Mouse (Mus musculus): Measurements from ENCODE around the gene Olfr513.

The Olfr513 gene

DNA sequence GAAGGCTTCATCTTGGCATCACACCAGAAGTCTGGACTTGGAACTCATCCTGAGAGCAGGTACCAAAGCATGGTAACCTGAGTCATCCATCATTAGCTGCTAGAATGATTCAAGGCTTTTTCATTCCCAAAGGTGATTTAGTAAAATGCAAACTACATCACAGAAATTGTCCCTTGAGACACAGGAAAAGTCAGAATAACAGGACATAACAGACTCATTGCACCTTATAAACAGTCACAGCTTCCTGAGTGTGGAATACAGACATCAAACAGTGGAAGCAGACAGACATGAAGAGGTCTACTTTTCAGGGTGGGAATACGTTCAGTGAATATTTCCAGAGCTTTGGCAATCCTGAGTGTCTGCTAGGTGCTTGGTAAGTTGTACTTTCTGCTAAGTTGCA, at the start of gene Olfr513:
Olfr513 (plus strand) TSS at position 301 of the 400 bp plus-strand sequence.
- DNase-seq = no peak

DNA sequence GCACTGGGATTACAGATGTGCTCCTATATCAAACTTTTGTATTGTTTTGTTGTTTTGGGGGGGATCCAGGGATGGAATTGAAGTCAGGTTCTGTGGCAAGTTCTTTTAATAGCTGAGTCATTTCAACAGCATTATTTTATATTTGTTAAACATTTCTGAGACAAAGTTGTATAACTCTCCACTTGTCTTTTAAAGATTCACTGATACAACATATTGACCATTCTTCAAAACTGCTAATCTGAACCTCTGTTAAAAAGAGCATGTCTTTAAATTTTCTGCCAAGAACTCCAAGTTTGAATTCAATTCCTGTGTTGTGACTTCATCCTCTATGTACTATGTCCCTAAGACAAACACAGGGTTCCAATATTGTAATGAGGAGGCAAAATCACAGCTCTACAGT, 37.8 kb upstream of the Olfr513 start, which contains the start of gene Olfr512:
Olfr512 (plus strand) TSS at position 301 of the 400 bp plus-strand sequence.
- no peak for DNase-seq

DNA sequence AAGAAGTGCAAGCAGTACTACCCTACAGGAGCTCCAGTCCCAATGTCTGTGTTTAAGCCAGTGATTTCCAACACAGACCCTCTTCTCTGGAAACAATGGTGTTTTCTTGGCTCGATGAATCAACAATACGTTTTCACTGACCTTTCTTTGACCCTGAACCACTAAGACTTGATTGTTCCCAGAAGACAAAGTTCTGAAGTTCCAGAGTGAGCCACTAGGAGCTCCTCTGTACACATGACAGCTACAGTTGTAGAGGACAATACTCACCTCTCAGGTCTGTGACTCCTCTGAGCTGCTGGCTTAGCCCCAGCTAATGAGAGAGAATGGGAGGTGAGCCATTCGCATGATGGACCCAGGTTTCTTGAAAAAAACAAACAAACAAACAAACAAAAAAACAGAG, 9.6 kb downstream of the Olfr513 start:
- no peak for DNase-seq

DNA sequence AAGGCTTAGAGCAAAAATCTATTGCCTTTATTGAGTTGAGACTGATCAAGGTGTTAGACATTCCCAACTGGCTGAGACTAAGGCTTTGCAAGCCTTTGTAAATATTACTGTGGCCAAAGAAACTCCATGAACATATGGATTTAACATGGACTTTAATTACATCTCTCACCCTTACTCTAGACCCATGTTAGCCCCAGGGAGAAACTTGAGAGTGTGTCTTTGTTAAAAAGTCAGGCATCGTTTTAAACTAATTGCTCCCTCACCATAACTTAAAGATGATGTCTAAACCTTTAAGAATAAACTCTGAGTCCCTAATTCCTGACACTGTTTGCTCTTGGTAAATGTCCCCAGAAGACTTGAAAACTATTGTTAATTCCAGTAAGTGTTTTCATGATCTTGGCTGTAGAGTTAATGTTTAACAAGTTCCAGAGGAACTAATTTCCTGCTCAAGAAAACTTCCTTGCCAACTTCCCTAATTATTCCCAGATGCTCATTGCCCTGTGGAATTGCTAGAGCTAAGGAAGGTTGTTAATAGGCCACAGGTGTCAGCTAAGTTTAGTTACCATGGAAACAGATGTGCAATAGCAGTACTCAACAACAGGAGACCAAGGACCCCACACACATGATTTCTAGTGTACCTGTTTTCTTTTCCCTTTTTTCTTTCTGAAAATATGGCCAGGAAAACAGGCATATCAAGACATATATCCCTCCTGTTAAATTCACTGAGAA, 46.6 kb downstream of the Olfr513 start:
- DNase-seq = no peak
